Mouse (Mus musculus): ENCODE measurements around the gene Wdr59.

Gene Wdr59

GRCm38 (mm10) chr8:111493176-111493575 is 28.7 kb downstream of the Wdr59 start:
- DNase-seq (ENCODE audit: low read depth in 1 of 2, low spot score in 2 of 2), result no peak

- no peak for DNase-seq (ENCODE audit: low read depth in 1 of 2, low spot score in 2 of 2)
Measured at GRCm38 (mm10) chr8:111492508-111492907, 29.4 kb downstream of the Wdr59 start.

GRCm38 (mm10) chr8:111491191-111491590 is 30.7 kb downstream of the Wdr59 start:
- no peak for DNase-seq (ENCODE audit: low read depth in 1 of 2, low spot score in 2 of 2)

- no peak for DNase-seq (ENCODE audit: low read depth in 1 of 2, low spot score in 2 of 2)
Measured at GRCm38 (mm10) chr8:111490034-111490591, 31.8 kb downstream of the Wdr59 start.

- DNase-seq (ENCODE audit: low read depth in 1 of 2, low spot score in 2 of 2), result no peak
Measured at GRCm38 (mm10) chr8:111480691-111481090, 41.2 kb downstream of the Wdr59 start.

- DNase-seq (ENCODE audit: low read depth in 1 of 2, low spot score in 2 of 2), result no peak
Measured at GRCm38 (mm10) chr8:111477761-111478465, 44.0 kb downstream of the Wdr59 start.

- DNase-seq (ENCODE audit: low read depth in 1 of 2, low spot score in 2 of 2), result no peak
Measured at GRCm38 (mm10) chr8:111471526-111472081, 50.3 kb downstream of the Wdr59 start.

- DNase-seq (ENCODE audit: low read depth in 1 of 2, low spot score in 2 of 2), result no peak
Measured at GRCm38 (mm10) chr8:111469013-111469412, 52.9 kb downstream of the Wdr59 start.

GRCm38 (mm10) chr8:111465341-111465740 is 56.6 kb downstream of the Wdr59 start:
- DNase-seq (ENCODE audit: low read depth in 1 of 2, low spot score in 2 of 2), result no peak

- DNase-seq (ENCODE audit: low read depth in 1 of 2, low spot score in 2 of 2), result no peak
Measured at GRCm38 (mm10) chr8:111464526-111464925, 57.4 kb downstream of the Wdr59 start.

- DNase-seq (ENCODE audit: low read depth in 1 of 2, low spot score in 2 of 2), result no peak
Measured at GRCm38 (mm10) chr8:111449671-111450070, 72.2 kb downstream of the Wdr59 start.

GRCm38 (mm10) chr8:111445960-111446660 is 75.8 kb downstream of the Wdr59 start:
- DNase-seq (ENCODE audit: low read depth in 1 of 2, low spot score in 2 of 2), result no peak

GRCm38 (mm10) chr8:111445558-111445957 is 76.3 kb downstream of the Wdr59 start:
- no peak for DNase-seq (ENCODE audit: low read depth in 1 of 2, low spot score in 2 of 2)

GRCm38 (mm10) chr8:111444245-111444644 is 77.6 kb downstream of the Wdr59 start:
- no peak for DNase-seq (ENCODE audit: low read depth in 1 of 2, low spot score in 2 of 2)

- no peak for DNase-seq (ENCODE audit: low read depth in 1 of 2, low spot score in 2 of 2)
Measured at GRCm38 (mm10) chr8:111439189-111439588, 82.7 kb downstream of the Wdr59 start.

- no peak for DNase-seq (ENCODE audit: low read depth in 1 of 2, low spot score in 2 of 2)
Measured at GRCm38 (mm10) chr8:111435071-111435828, 86.6 kb downstream of the Wdr59 start.

GRCm38 (mm10) chr8:111424646-111425045 is 97.2 kb downstream of the Wdr59 start:
- DNase-seq (ENCODE audit: low read depth in 1 of 2, low spot score in 2 of 2), result no peak

- DNase-seq (ENCODE audit: low read depth in 1 of 2, low spot score in 2 of 2), result no peak
Measured at GRCm38 (mm10) chr8:111424181-111424580, 97.7 kb downstream of the Wdr59 start.

GRCm38 (mm10) chr8:111422614-111423013 is 99.3 kb downstream of the Wdr59 start:
- no peak for DNase-seq (ENCODE audit: low read depth in 1 of 2, low spot score in 2 of 2)

GRCm38 (mm10) chr8:111419171-111419570 is 102.7 kb downstream of the Wdr59 start:
- no peak for DNase-seq (ENCODE audit: low read depth in 1 of 2, low spot score in 2 of 2)

- DNase-seq (ENCODE audit: low read depth in 1 of 2, low spot score in 2 of 2), result no peak
Measured at GRCm38 (mm10) chr8:111418601-111419000, 103.3 kb downstream of the Wdr59 start.
